Mouse (Mus musculus): ENCODE results near the gene Ccpg1.

DNA sequence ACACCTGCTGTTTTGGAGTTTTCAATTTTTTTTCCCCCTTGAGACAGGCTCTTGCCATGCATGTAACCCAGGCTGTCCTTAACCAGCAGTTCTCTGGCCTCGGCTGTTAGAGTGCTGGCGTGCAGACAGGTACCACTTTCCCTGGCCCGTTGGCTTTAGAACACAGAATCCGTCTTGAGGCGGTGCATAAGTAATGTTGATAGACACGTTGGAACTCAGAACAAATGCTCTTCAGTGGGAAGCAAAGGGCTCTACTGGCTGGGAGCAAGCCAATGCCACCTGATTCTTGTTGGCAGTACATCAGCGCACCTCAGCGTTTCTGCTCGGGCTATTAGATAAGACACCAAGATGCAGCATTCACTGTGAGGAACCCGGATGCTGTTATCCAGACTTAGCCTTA, 34.6 kb downstream of the Ccpg1 start:
- TF ChIP-seq CTCF (IDR thresholded peaks at IDR 0.05; ENCODE audit: insufficient read depth, low read length) (no peak), POLR2A (IDR thresholded peaks at IDR 0.05; ENCODE audit: borderline replicate concordance, extremely low read depth, low read depth, low read length) (no peak)
